Mouse (Mus musculus): ENCODE data around the gene Syt9. TPM values are rescaled to one million over a fixed set of nuclear protein-coding genes. Genes with fewer than 3 reads are reported as not detected.

Gene Syt9
- polyA plus RNA-seq, 1 experiment from 2014 or later = 6.4 TPM

GRCm38 (mm10) chr7:107437381-107437780, 66.9 kb downstream of the Syt9 start:
- no peak overlapping the region for H3K4me3 ChIP-seq (ENCODE audit: low read depth, low read length)
- H3K27me3 ChIP-seq (replicated peaks; ENCODE audit: control insufficient read depth, insufficient read depth, low read length) = no peaks in the 10 kb centered on the region
- DNase-seq (ENCODE audit: low spot score) = no peak
- H3K4me2 ChIP-seq (ENCODE audit: low read depth, low read length) = no peak overlapping the region
- ATAC-seq (ENCODE audit: low read depth) = no peak
- WGBS = 89% methylated on average over 3 of the region's 3 CpGs
- no peak overlapping the region for H3K27ac ChIP-seq (replicated peaks; ENCODE audit: low read depth, low read length)
- no peaks in the 10 kb centered on the region for H3K4me1 ChIP-seq (ENCODE audit: control insufficient read depth, insufficient read depth, low read length)
- H3K36me3 ChIP-seq (ENCODE audit: control insufficient read depth, insufficient read depth, low read length) = no peaks in the 10 kb centered on the region
- H3K9me3 ChIP-seq (ENCODE audit: control insufficient read depth, low read length) = no peaks in the 10 kb centered on the region
- H3K9ac ChIP-seq (ENCODE audit: low read depth, low read length) = no peak overlapping the region

- ATAC-seq (ENCODE audit: low read depth) = no peak
- no peak for DNase-seq (ENCODE audit: low spot score)
- no peak overlapping the region for H3K4me2 ChIP-seq (ENCODE audit: low read depth, low read length)
Observed at GRCm38 (mm10) chr7:107444579-107444978, 74.1 kb downstream of the Syt9 start.

DNA sequence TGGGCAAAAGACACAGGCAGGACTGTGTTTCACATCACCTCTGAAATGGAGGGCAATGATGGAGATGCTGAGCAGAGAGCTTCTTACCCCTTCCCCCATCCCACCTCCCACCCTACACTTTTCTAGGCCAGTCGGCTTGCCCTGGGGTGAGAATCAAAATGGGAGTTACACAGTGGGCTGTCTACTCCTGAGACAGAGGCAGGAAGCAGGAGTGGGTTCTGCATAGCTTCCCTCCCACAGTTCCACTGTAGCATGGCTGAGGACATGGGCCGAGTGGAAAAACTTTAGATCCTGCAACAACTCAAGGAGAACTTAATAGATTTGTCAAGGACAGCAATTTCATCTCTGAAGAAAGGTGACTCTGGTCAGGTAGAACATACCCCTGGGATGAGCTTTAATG, 84.1 kb downstream of the Syt9 start:
- Histone ChIP-seq H3K4me2 (ENCODE audit: low read depth, low read length) (no peak overlapping the region), H3K4me1 (ENCODE audit: control insufficient read depth, insufficient read depth, low read length) (no peaks in the 10 kb centered on the region), H3K9ac (ENCODE audit: low read depth, low read length) (no peak overlapping the region), H3K27me3 (replicated peaks; ENCODE audit: control insufficient read depth, insufficient read depth, low read length) (no peaks in the 10 kb centered on the region), H3K36me3 (ENCODE audit: control insufficient read depth, insufficient read depth, low read length) (no peaks in the 10 kb centered on the region), H3K27ac (replicated peaks; ENCODE audit: low read depth, low read length) (no peak overlapping the region), H3K4me3 (ENCODE audit: low read depth, low read length) (no peak overlapping the region), H3K9me3 (ENCODE audit: control insufficient read depth, low read length) (no peaks in the 10 kb centered on the region)
- DNase-seq (ENCODE audit: low spot score) = no peak
- WGBS = 58% methylated on average over 2 of the region's 2 CpGs
- no peak for ATAC-seq (ENCODE audit: low read depth)

More at GRCm38 (mm10) chr7:107444579-107444978, 74.1 kb downstream of the Syt9 start:
- H3K27me3 ChIP-seq (replicated peaks; ENCODE audit: control insufficient read depth, insufficient read depth, low read length) = no peaks in the 10 kb centered on the region
- no peak overlapping the region for H3K4me3 ChIP-seq (ENCODE audit: low read depth, low read length)
- no peaks in the 10 kb centered on the region for H3K36me3 ChIP-seq (ENCODE audit: control insufficient read depth, insufficient read depth, low read length)
- H3K9ac ChIP-seq (ENCODE audit: low read depth, low read length) = no peak overlapping the region
- H3K4me1 ChIP-seq (ENCODE audit: control insufficient read depth, insufficient read depth, low read length) = no peaks in the 10 kb centered on the region
- no peak overlapping the region for H3K27ac ChIP-seq (replicated peaks; ENCODE audit: low read depth, low read length)
- no peaks in the 10 kb centered on the region for H3K9me3 ChIP-seq (ENCODE audit: control insufficient read depth, low read length)

DNA sequence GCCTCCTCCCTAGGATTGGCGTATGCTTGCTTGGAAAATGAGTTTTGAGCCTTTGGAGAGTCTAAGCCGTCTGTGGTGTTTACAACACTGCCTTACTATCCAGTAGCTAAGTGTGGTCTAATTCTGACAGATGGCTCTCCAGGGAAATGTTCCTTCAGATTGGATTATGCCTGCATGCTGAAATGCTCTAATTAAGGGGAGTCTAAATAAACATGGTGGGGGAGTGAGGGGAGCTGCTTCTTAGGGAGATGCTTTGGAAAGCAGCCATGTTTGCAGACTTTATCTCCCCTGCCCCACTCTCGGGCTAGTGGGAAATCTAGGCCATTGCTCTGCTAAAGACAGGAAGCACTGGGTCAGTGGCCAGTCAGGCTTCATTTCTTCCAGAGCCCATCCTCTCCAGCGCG, 84.6 kb downstream of the Syt9 start:
- Histone ChIP-seq H3K4me2 (ENCODE audit: low read depth, low read length) (no peak overlapping the region), H3K9me3 (ENCODE audit: control insufficient read depth, low read length) (no peaks in the 10 kb centered on the region), H3K4me1 (ENCODE audit: control insufficient read depth, insufficient read depth, low read length) (no peaks in the 10 kb centered on the region), H3K27me3 (replicated peaks; ENCODE audit: control insufficient read depth, insufficient read depth, low read length) (no peaks in the 10 kb centered on the region), H3K36me3 (ENCODE audit: control insufficient read depth, insufficient read depth, low read length) (no peaks in the 10 kb centered on the region), H3K4me3 (ENCODE audit: low read depth, low read length) (no peak overlapping the region), H3K9ac (ENCODE audit: low read depth, low read length) (no peak overlapping the region), H3K27ac (replicated peaks; ENCODE audit: low read depth, low read length) (no peak overlapping the region)
- WGBS = 46% methylated on average over 5 of the region's 5 CpGs
- ATAC-seq (ENCODE audit: low read depth) = no peak
- peak; percentile 34 for DNase-seq (ENCODE audit: low spot score)

GRCm38 (mm10) chr7:107461167-107461566, 90.6 kb downstream of the Syt9 start:
- Histone ChIP-seq H3K4me2 (ENCODE audit: low read depth, low read length) (no peak overlapping the region), H3K36me3 (ENCODE audit: control insufficient read depth, insufficient read depth, low read length) (no peaks in the 10 kb centered on the region), H3K27ac (replicated peaks; ENCODE audit: low read depth, low read length) (no peak overlapping the region), H3K4me1 (ENCODE audit: control insufficient read depth, insufficient read depth, low read length) (no peaks in the 10 kb centered on the region), H3K9me3 (ENCODE audit: control insufficient read depth, low read length) (no peaks in the 10 kb centered on the region), H3K9ac (ENCODE audit: low read depth, low read length) (no peak overlapping the region), H3K27me3 (replicated peaks; ENCODE audit: control insufficient read depth, insufficient read depth, low read length) (no peaks in the 10 kb centered on the region), H3K4me3 (ENCODE audit: low read depth, low read length) (no peak overlapping the region)
- 80% methylated on average over 4 of the region's 4 CpGs for WGBS
- ATAC-seq (ENCODE audit: low read depth) = no peak
- DNase-seq (ENCODE audit: low spot score) = no peak

DNA sequence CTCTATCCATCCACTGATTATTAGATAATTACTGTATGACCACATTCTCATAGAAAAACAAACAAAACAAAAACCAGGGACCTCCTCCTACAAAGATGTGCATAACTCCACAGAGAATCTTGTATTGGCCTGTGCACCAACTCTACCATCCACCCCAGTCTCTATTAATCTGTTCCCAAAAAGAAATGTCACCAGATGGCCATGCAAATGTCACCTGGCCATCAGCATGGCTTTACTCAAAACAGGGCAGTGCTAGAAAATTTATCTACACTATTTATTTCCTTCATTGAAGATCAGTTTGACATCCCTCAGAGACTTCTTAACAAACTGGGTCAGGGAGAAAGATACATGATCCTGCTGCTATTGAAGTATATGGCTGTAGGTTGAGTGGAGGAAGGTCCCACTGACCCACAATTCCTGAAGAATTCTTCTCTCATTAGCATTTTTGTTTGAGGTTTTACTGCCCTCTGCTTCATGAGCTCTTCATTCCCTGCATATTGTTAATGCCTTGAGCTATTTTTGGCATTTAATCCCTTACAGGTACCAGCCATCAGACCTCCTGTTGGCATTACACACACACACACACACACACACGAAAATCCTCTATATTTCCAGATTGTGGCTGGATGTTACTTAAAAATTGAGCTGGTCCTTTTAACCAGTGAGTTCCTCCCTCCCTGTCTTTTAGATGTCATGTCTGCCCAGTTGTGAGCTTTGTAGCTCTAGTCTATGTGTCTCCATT, 91.3 kb downstream of the Syt9 start:
- no peak for DNase-seq (ENCODE audit: low spot score)
- Histone ChIP-seq H3K4me3 (ENCODE audit: low read depth, low read length) (no peak overlapping the region), H3K27ac (replicated peaks; ENCODE audit: low read depth, low read length) (no peak overlapping the region), H3K9me3 (ENCODE audit: control insufficient read depth, low read length) (no peaks in the 10 kb centered on the region), H3K9ac (ENCODE audit: low read depth, low read length) (no peak overlapping the region), H3K4me1 (ENCODE audit: control insufficient read depth, insufficient read depth, low read length) (no peaks in the 10 kb centered on the region), H3K27me3 (replicated peaks; ENCODE audit: control insufficient read depth, insufficient read depth, low read length) (no peaks in the 10 kb centered on the region), H3K36me3 (ENCODE audit: control insufficient read depth, insufficient read depth, low read length) (no peaks in the 10 kb centered on the region), H3K4me2 (ENCODE audit: low read depth, low read length) (no peak overlapping the region)
- 67% methylated on average over 1 of the region's 1 CpGs for WGBS
- no peak for ATAC-seq (ENCODE audit: low read depth)

GRCm38 (mm10) chr7:107462962-107463361, 92.4 kb downstream of the Syt9 start:
- Histone ChIP-seq H3K27ac (replicated peaks; ENCODE audit: low read depth, low read length) (no peak overlapping the region), H3K4me1 (ENCODE audit: control insufficient read depth, insufficient read depth, low read length) (no peaks in the 10 kb centered on the region), H3K36me3 (ENCODE audit: control insufficient read depth, insufficient read depth, low read length) (no peaks in the 10 kb centered on the region), H3K9ac (ENCODE audit: low read depth, low read length) (no peak overlapping the region), H3K27me3 (replicated peaks; ENCODE audit: control insufficient read depth, insufficient read depth, low read length) (no peaks in the 10 kb centered on the region), H3K4me2 (ENCODE audit: low read depth, low read length) (no peak overlapping the region), H3K4me3 (ENCODE audit: low read depth, low read length) (no peak overlapping the region), H3K9me3 (ENCODE audit: control insufficient read depth, low read length) (no peaks in the 10 kb centered on the region)
- ATAC-seq (ENCODE audit: low read depth) (no peak), DNase-seq (ENCODE audit: low spot score) (no peak)
- 44% methylated on average over 3 of the region's 3 CpGs for WGBS

DNA sequence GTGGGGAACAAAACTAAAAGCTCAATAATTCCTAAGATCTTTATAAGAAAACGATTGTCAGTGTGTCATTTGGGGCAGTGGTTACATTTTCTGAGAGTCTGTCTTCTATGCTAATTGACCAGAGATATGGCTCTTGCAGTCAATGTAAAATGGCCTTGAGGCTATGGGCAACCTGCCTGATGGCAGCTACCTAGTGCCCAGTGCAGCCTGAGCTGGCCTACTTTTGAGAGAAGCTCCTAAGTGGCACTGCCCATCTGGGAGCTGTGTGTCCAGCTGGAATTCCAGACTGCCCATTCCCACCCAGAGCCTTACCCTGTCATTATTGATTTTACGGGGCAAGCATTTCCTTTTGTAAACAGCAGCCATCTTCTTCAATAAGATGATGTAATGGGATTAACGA, 94.6 kb downstream of the Syt9 start:
- WGBS = 63% methylated on average over 3 of the region's 3 CpGs
- Histone ChIP-seq H3K9me3 (ENCODE audit: control insufficient read depth, low read length) (no peaks in the 10 kb centered on the region), H3K4me1 (ENCODE audit: control insufficient read depth, insufficient read depth, low read length) (no peaks in the 10 kb centered on the region), H3K4me2 (ENCODE audit: low read depth, low read length) (no peak overlapping the region), H3K4me3 (ENCODE audit: low read depth, low read length) (no peak overlapping the region), H3K27me3 (replicated peaks; ENCODE audit: control insufficient read depth, insufficient read depth, low read length) (no peaks in the 10 kb centered on the region), H3K36me3 (ENCODE audit: control insufficient read depth, insufficient read depth, low read length) (no peaks in the 10 kb centered on the region), H3K27ac (replicated peaks; ENCODE audit: low read depth, low read length) (no peak overlapping the region), H3K9ac (ENCODE audit: low read depth, low read length) (no peak overlapping the region)
- ATAC-seq (ENCODE audit: low read depth) (no peak), DNase-seq (ENCODE audit: low spot score) (no peak)

Measured in embryonic facial prominence, embryonic 14.5 days (tissue).